Mouse (Mus musculus): ENCODE results near the gene Olfr516.

The Olfr516 gene

GRCm38 (mm10) chr7:108850429-108850828, at the start of gene Olfr516:
Gene Olfr516 (minus strand): TSS chr7:108850529.
- no peak for DNase-seq (ENCODE audit: low read depth, low spot score)

- no peak for DNase-seq (ENCODE audit: low read depth, low spot score)
Observed at GRCm38 (mm10) chr7:108894320-108894719, 44.0 kb upstream of the Olfr516 start, which contains the start of gene Olfr519. Gene Olfr519 (minus strand): TSS chr7:108894420.

DNA sequence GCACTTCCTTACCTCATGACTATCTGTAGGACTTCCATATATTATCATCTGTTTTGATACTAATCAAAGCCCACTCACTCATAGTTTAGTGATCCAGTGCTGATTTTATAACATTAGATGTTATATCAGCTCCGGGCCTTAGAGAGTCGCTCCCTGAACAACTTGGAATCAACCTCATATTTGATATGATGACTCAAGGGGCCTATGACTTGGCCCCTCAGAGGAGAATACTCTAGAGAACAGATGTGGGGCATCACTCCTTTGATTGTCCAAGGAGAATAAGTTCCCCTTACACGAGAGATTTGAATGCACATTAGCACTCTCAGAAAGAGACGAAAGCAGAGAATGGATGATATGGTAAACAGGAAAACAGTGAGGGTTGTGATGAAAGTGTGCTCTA, 34.6 kb upstream of the Olfr516 start, which contains the start of gene Olfr518:
Gene Olfr518, minus strand, starts transcription at position 101 of the 400 bp plus-strand sequence.
- no peak for DNase-seq (ENCODE audit: low read depth, low spot score)

DNA sequence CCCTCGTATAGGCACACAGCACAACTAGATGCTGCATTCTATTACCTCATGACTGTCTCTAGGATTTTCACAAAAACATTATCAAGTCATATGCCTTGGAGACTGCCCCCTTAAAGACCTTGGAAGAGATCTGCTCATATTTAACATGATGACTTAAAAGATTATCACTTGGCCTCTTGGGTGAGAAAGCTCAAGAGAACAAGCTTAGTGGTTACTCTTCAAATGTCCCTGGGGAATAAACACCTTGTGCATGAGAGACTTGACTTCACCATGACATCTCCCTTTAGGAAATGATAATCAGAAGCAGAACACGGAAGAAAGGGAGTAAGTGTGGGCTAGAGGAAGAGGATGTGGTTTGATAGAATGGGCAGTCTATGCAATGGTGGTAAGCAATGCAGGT, 21.9 kb upstream of the Olfr516 start, which contains the start of gene Olfr517:
Gene Olfr517, minus strand, starts transcription at position 101 of the 400 bp plus-strand sequence.
- DNase-seq (ENCODE audit: low read depth, low spot score) = no peak

DNA sequence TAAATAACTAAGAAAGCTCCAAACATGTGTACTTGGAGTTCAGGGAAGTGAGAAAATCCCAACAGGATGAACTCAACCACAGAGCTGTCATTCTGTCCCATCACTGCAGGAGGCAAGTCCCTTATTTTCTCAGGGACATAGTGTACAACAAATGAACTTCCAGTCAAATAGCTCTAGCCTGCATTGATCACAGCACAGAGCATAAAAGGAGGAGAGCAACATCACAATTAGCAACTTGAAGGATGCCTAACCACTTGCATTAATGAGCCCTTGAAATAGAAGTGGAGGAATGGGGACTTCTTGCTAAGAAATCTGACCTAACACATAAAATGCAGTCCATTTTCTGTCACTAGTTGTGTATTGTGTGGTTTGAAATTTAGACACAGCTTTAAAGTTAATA, 24.4 kb downstream of the Olfr516 start, which contains the start of gene Olfr514:
Gene Olfr514, minus strand, starts transcription at position 101 of the 400 bp plus-strand sequence.
- no peak for DNase-seq (ENCODE audit: low read depth, low spot score)

GRCm38 (mm10) chr7:108814593-108815215, 35.6 kb downstream of the Olfr516 start:
- DNase-seq (ENCODE audit: low read depth, low spot score) = peak; percentile 65

DNA sequence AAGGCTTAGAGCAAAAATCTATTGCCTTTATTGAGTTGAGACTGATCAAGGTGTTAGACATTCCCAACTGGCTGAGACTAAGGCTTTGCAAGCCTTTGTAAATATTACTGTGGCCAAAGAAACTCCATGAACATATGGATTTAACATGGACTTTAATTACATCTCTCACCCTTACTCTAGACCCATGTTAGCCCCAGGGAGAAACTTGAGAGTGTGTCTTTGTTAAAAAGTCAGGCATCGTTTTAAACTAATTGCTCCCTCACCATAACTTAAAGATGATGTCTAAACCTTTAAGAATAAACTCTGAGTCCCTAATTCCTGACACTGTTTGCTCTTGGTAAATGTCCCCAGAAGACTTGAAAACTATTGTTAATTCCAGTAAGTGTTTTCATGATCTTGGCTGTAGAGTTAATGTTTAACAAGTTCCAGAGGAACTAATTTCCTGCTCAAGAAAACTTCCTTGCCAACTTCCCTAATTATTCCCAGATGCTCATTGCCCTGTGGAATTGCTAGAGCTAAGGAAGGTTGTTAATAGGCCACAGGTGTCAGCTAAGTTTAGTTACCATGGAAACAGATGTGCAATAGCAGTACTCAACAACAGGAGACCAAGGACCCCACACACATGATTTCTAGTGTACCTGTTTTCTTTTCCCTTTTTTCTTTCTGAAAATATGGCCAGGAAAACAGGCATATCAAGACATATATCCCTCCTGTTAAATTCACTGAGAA, 53.0 kb downstream of the Olfr516 start:
- DNase-seq (ENCODE audit: low read depth, low spot score) = no peak
